Mouse (Mus musculus): ENCODE measurements around the gene Zfp800. TPM values are rescaled to one million over a fixed set of nuclear protein-coding genes. Genes with fewer than 3 reads are reported as not detected.

The Zfp800 gene
- polyA plus RNA-seq, 1 experiment from 2014 or later, result 25.6 TPM

- no peaks in the 10 kb centered on the region for H3K9me3 ChIP-seq (replicated peaks)
- peak overlapping the region; percentile 92 for H3K4me3 ChIP-seq
- H3K27me3 ChIP-seq (ENCODE audit: low read depth, poor library complexity, severe bottlenecking), result no peaks in the 10 kb centered on the region
- peaks cover 47% of the 10 kb centered on the region for H3K4me1 ChIP-seq
- H3K36me3 ChIP-seq, result peaks cover 48% of the 10 kb centered on the region
- WGBS, result 25% methylated on average over 13 of the region's 13 CpGs
- no peak for DNase-seq (ENCODE audit: low spot score)
- peak overlapping the region; percentile 81 for H3K27ac ChIP-seq (replicated peaks)
Measured at GRCm38 (mm10) chr6:28420865-28421264, 23.1 kb upstream of the Zfp800 start.

GRCm38 (mm10) chr6:28420361-28420760, 22.6 kb upstream of the Zfp800 start:
- Histone ChIP-seq H3K27me3 (ENCODE audit: low read depth, poor library complexity, severe bottlenecking) (no peaks in the 10 kb centered on the region), H3K27ac (replicated peaks) (no peak overlapping the region), H3K36me3 (peaks cover 48% of the 10 kb centered on the region), H3K9me3 (replicated peaks) (no peaks in the 10 kb centered on the region), H3K4me3 (peak overlapping the region; percentile 92), H3K4me1 (peaks cover 43% of the 10 kb centered on the region)
- DNase-seq (ENCODE audit: low spot score), result no peak
- 84% methylated on average over 17 of the region's 17 CpGs for WGBS

GRCm38 (mm10) chr6:28419673-28420072, 21.9 kb upstream of the Zfp800 start:
- H3K4me3 ChIP-seq, result peak overlapping the region; percentile 92; the same call in 1 of the 2 replicates
- H3K9me3 ChIP-seq (replicated peaks), result no peaks in the 10 kb centered on the region
- no peak for DNase-seq (ENCODE audit: low spot score)
- WGBS, result 88% methylated on average over 2 of the region's 2 CpGs
- peaks cover 38% of the 10 kb centered on the region for H3K4me1 ChIP-seq
- H3K27ac ChIP-seq (replicated peaks), result no peak overlapping the region
- peaks cover 49% of the 10 kb centered on the region for H3K36me3 ChIP-seq
- H3K27me3 ChIP-seq (ENCODE audit: low read depth, poor library complexity, severe bottlenecking), result no peaks in the 10 kb centered on the region

- 94% methylated on average over 14 of the region's 14 CpGs for WGBS
- no peak for DNase-seq (ENCODE audit: low spot score)
- no peak overlapping the region for H3K27ac ChIP-seq (replicated peaks)
- H3K9me3 ChIP-seq (replicated peaks), result no peaks in the 10 kb centered on the region
- H3K36me3 ChIP-seq, result peaks cover 56% of the 10 kb centered on the region
- no peaks in the 10 kb centered on the region for H3K27me3 ChIP-seq (ENCODE audit: low read depth, poor library complexity, severe bottlenecking)
- peaks cover 30% of the 10 kb centered on the region for H3K4me1 ChIP-seq
- H3K4me3 ChIP-seq, result no peak overlapping the region
Measured at GRCm38 (mm10) chr6:28418449-28418848, 20.6 kb upstream of the Zfp800 start.

- WGBS, result 74% methylated on average over 4 of the region's 4 CpGs
- H3K36me3 ChIP-seq, result peaks cover 58% of the 10 kb centered on the region
Measured at GRCm38 (mm10) chr6:28416981-28417380, 19.2 kb upstream of the Zfp800 start.

GRCm38 (mm10) chr6:28411236-28411635, 13.4 kb upstream of the Zfp800 start:
- WGBS, result 78% methylated on average over 2 of the region's 2 CpGs
- Histone ChIP-seq H3K4me3 (no peak overlapping the region), H3K27ac (replicated peaks) (no peak overlapping the region), H3K9me3 (replicated peaks) (no peaks in the 10 kb centered on the region), H3K36me3 (peaks cover 25% of the 10 kb centered on the region), H3K4me1 (no peaks in the 10 kb centered on the region), H3K27me3 (ENCODE audit: low read depth, poor library complexity, severe bottlenecking) (no peaks in the 10 kb centered on the region)
- no peak for DNase-seq (ENCODE audit: low spot score)

More at GRCm38 (mm10) chr6:28416981-28417380, 19.2 kb upstream of the Zfp800 start:
- Histone ChIP-seq H3K4me3 (no peak overlapping the region), H3K4me1 (peaks cover 26% of the 10 kb centered on the region), H3K9me3 (replicated peaks) (no peaks in the 10 kb centered on the region), H3K27me3 (ENCODE audit: low read depth, poor library complexity, severe bottlenecking) (no peaks in the 10 kb centered on the region), H3K27ac (replicated peaks) (no peak overlapping the region)
- no peak for DNase-seq (ENCODE audit: low spot score)

GRCm38 (mm10) chr6:28410053-28410452, 12.2 kb upstream of the Zfp800 start:
- no peak for DNase-seq (ENCODE audit: low spot score)
- WGBS, result 87% methylated on average over 9 of the region's 9 CpGs

GRCm38 (mm10) chr6:28399791-28400190, 2.0 kb upstream of the Zfp800 start:
- H3K36me3 ChIP-seq, result no peaks in the 10 kb centered on the region
- no peak overlapping the region for H3K27ac ChIP-seq (replicated peaks)
- WGBS, result 90% methylated on average over 4 of the region's 4 CpGs
- DNase-seq (ENCODE audit: low spot score), result no peak
- H3K4me3 ChIP-seq, result no peak overlapping the region
- peaks cover 13% of the 10 kb centered on the region; the same call in 1 of the 2 replicates for H3K9me3 ChIP-seq (replicated peaks)
- H3K27me3 ChIP-seq (ENCODE audit: low read depth, poor library complexity, severe bottlenecking), result peaks cover 43% of the 10 kb centered on the region
- H3K4me1 ChIP-seq, result peaks cover 25% of the 10 kb centered on the region

More at GRCm38 (mm10) chr6:28410053-28410452, 12.2 kb upstream of the Zfp800 start:
- Histone ChIP-seq H3K27me3 (ENCODE audit: low read depth, poor library complexity, severe bottlenecking) (no peaks in the 10 kb centered on the region), H3K36me3 (peaks cover 13% of the 10 kb centered on the region), H3K4me3 (no peak overlapping the region), H3K4me1 (no peaks in the 10 kb centered on the region), H3K9me3 (replicated peaks) (no peaks in the 10 kb centered on the region; the same call in 1 of the 2 replicates), H3K27ac (replicated peaks) (no peak overlapping the region)

- H3K27ac ChIP-seq (replicated peaks), result no peak overlapping the region
- H3K9me3 ChIP-seq (replicated peaks), result peaks cover 4% of the 10 kb centered on the region; the same call in 1 of the 2 replicates
- H3K27me3 ChIP-seq (ENCODE audit: low read depth, poor library complexity, severe bottlenecking), result peaks cover 54% of the 10 kb centered on the region
- 80% methylated on average over 3 of the region's 3 CpGs for WGBS
- DNase-seq (ENCODE audit: low spot score), result no peak
- H3K4me3 ChIP-seq, result no peak overlapping the region
- H3K4me1 ChIP-seq, result peaks cover 25% of the 10 kb centered on the region
- H3K36me3 ChIP-seq, result peaks cover 4% of the 10 kb centered on the region; the same call in 1 of the 2 replicates
Measured at GRCm38 (mm10) chr6:28398726-28399125, 921 bp upstream of the Zfp800 start.

GRCm38 (mm10) chr6:28396853-28397457, 850 bp downstream of the Zfp800 start:
- peaks cover 4% of the 10 kb centered on the region; the same call in 1 of the 2 replicates for H3K9me3 ChIP-seq (replicated peaks)
- peak overlapping the region; percentile 91 for H3K27ac ChIP-seq (replicated peaks)
- under 1% methylated on average over 19 of the region's 19 CpGs for WGBS
- H3K36me3 ChIP-seq, result peaks cover 5% of the 10 kb centered on the region; the same call in 1 of the 2 replicates
- peaks cover 55% of the 10 kb centered on the region for H3K27me3 ChIP-seq (ENCODE audit: low read depth, poor library complexity, severe bottlenecking)
- peaks cover 29% of the 10 kb centered on the region for H3K4me1 ChIP-seq
- peak overlapping the region; percentile 57 for H3K4me3 ChIP-seq
- peak; percentile 57 for DNase-seq (ENCODE audit: low spot score)

GRCm38 (mm10) chr6:28396051-28396852, 1.6 kb downstream of the Zfp800 start:
- H3K9me3 ChIP-seq (replicated peaks), result peaks cover 4% of the 10 kb centered on the region; the same call in 1 of the 2 replicates
- DNase-seq (ENCODE audit: low spot score), result peak; percentile 33
- H3K36me3 ChIP-seq, result peaks cover 5% of the 10 kb centered on the region; the same call in 1 of the 2 replicates
- H3K4me1 ChIP-seq, result peaks cover 29% of the 10 kb centered on the region
- H3K27ac ChIP-seq (replicated peaks), result peak overlapping the region; percentile 91
- H3K27me3 ChIP-seq (ENCODE audit: low read depth, poor library complexity, severe bottlenecking), result peaks cover 52% of the 10 kb centered on the region
- peak overlapping the region; percentile 57 for H3K4me3 ChIP-seq
- WGBS, result 16% methylated on average over 15 of the region's 15 CpGs

- no peaks in the 10 kb centered on the region for H3K9me3 ChIP-seq (replicated peaks)
- H3K36me3 ChIP-seq, result peaks cover 3% of the 10 kb centered on the region; the same call in 1 of the 2 replicates
- H3K27me3 ChIP-seq (ENCODE audit: low read depth, poor library complexity, severe bottlenecking), result peaks cover 5% of the 10 kb centered on the region
- H3K27ac ChIP-seq (replicated peaks), result no peak overlapping the region
- WGBS, result 93% methylated on average over 3 of the region's 3 CpGs
- H3K4me3 ChIP-seq, result no peak overlapping the region
- peaks cover 5% of the 10 kb centered on the region; the same call in 1 of the 2 replicates for H3K4me1 ChIP-seq
- DNase-seq (ENCODE audit: low spot score), result no peak
Measured at GRCm38 (mm10) chr6:28389038-28389437, 8.8 kb downstream of the Zfp800 start.

GRCm38 (mm10) chr6:28385169-28385568, 12.6 kb downstream of the Zfp800 start:
- H3K36me3 ChIP-seq, result no peaks in the 10 kb centered on the region

More at GRCm38 (mm10) chr6:28385169-28385568, 12.6 kb downstream of the Zfp800 start:
- Histone ChIP-seq H3K27me3 (ENCODE audit: low read depth, poor library complexity, severe bottlenecking) (no peaks in the 10 kb centered on the region), H3K4me3 (no peak overlapping the region), H3K4me1 (no peaks in the 10 kb centered on the region), H3K9me3 (replicated peaks) (no peaks in the 10 kb centered on the region), H3K27ac (replicated peaks) (no peak overlapping the region)
- 94% methylated on average over 3 of the region's 3 CpGs for WGBS
- no peak for DNase-seq (ENCODE audit: low spot score)
